Mouse (Mus musculus) frontal cortex, postnatal 14 days (tissue): ENCODE results near the gene Ctnna3.

Experiments used
- DNase-seq, 2 experiments: peaks; one replicate each; pipeline ENCODE4 v3.0.0; 2022; ENCODE audit warnings: low spot score in 2 of 2

Gene Ctnna3

DNA sequence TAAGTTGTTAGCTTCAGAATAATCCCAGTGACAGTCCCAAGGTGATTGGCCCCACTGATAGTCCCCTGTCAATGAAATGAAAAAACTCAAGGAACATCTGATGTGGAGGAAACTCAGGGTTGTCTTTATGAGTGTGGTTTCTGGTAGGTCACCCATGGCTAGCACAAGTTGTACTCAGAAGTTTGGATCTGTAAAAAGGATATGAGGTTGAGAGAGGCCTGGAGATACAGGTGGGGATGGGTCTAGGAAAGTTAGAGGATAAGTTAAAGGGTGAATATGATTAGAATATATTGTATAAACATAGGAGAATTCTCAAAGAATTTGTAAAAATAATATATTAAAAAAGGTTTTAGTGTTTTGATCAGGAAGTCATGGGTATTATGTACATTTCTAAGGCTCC, 497.4 kb downstream of the Ctnna3 start, which contains the start of gene Gm10118:
Gene Gm10118, minus strand, starts transcription at position 101 of the 400 bp plus-strand sequence.
- no peak for DNase-seq

- DNase-seq, result no peak
Observed at GRCm38 (mm10) chr10:63933946-63934345, 504.0 kb downstream of the Ctnna3 start.

- no peak for DNase-seq
Observed at GRCm38 (mm10) chr10:63945534-63945933, 515.6 kb downstream of the Ctnna3 start.

GRCm38 (mm10) chr10:63947266-63947665, 517.4 kb downstream of the Ctnna3 start:
- no peak for DNase-seq

GRCm38 (mm10) chr10:63950867-63951266, 521.0 kb downstream of the Ctnna3 start:
- DNase-seq, result no peak

DNA sequence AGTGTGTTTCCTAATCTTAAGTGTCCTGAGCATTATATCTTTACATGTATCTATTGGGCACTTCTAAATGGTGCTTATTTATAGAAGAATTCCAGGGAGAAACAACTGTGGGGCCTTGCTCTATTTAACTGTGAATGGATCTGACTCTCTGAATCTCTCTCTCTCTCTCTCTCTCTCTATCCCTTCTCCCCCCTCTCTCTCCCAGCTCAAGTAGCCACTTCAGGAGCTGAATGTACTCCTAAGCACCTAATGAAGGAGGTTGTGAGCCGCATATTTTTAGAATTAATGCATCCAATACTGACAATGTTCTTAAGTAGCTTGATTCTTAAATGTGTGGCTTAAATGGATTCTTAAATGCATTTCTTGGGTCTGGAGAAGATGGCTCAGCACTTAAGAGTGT, 521.6 kb downstream of the Ctnna3 start:
- no peak for DNase-seq

GRCm38 (mm10) chr10:63954308-63954930, 524.5 kb downstream of the Ctnna3 start:
- DNase-seq, result peak in 1 of 2 experiments; percentile 7

- no peak for DNase-seq
Observed at GRCm38 (mm10) chr10:63972300-63972699, 542.4 kb downstream of the Ctnna3 start.

- no peak for DNase-seq
Observed at GRCm38 (mm10) chr10:63978101-63978500, 548.2 kb downstream of the Ctnna3 start.

DNA sequence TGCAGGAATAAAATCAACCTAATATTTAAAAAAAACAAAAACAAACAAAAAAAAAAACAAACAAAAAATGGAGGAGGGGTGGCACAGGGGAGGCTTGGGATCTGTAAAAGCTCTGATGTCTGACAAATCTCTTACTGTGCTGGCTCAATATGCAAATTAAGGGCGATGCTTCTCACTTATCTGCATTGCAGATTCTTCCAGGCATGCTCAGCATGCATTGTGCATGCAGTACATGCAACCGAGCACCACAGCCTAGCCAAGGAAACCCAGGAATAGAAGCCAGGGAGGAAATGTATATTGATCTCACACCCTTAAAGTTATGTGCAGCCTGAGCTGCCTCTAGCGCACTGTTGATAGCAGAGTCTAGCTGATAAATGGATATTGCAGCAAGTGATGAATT, 548.6 kb downstream of the Ctnna3 start:
- DNase-seq, result no peak

DNA sequence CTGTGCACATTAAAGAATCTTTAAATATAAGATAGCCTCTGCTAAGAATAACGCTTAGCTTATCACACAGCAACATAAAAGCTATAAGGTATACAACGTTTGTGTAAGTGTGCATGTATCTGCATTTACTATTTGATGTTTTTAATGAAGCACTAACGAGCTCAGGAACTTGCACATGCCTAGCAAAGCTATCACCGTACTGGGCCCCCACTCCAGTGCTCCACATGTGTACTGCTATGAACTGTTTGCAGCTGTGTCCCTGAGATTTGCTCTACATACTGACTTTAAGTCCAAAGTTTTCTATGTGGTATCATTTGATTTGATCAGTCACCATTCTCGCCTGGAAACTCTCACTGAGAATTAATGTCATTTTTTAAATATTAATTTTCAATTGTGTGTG, 549.1 kb downstream of the Ctnna3 start:
- no peak for DNase-seq

- no peak for DNase-seq
Observed at GRCm38 (mm10) chr10:63979410-63979809, 549.5 kb downstream of the Ctnna3 start.

DNA sequence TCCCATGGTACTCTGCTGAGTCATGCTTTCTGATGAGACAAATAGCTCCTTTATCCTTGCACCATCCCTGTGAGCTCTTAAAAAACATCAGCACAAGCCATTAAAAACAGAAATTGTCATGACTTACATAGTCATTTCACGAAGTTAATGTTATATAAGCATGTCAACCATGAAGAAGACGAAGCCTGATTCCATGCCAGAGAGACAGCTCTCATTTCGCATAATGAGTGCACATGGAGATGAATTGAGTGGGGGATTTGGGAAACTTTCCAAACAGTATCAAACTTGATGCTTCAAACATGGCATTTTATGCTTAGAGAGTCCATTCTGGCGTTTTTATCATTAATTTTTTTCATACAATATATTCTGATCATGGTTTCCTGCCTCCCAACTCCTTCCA, 555.7 kb downstream of the Ctnna3 start:
- no peak for DNase-seq

- no peak for DNase-seq
Observed at GRCm38 (mm10) chr10:63994251-63994650, 564.4 kb downstream of the Ctnna3 start.

DNA sequence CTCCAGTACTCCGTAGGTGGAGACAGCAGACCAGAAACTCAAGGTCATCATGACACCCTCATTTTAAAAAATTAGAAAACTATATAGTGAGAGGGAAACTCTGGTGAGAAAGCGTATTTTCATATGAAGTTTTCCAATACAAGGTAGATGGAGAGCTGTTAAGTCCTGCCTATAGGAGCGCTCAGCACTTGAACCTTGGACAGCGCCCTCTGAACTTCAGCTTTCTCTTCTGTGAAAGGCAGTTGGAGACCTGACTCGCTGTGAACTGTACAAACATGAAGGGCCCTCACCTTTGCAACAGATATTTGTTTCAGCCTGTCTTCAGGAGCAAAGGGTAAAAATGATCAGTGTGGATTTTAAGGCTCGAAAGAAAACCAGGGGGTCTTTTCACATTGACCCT, 571.6 kb downstream of the Ctnna3 start:
- no peak for DNase-seq

DNA sequence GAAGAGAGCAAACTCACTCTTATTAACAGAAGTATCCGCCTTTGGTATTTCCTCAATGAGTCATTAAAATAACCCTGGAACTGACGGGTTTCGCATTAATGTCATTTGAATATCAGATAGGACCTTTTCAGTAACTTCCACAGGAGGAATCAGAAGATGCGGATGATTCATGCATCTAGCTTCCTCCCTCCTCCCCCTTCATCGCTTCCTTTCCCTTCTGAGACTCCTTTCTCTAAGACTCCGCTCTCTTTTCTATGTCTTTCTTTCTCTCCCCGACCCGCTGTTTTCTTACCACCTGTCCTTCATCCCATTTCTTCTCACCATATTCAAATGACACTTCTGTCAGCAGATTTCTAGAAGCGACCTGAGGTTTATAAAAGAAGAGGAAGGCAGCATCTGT, 572.1 kb downstream of the Ctnna3 start:
- DNase-seq, result no peak

DNA sequence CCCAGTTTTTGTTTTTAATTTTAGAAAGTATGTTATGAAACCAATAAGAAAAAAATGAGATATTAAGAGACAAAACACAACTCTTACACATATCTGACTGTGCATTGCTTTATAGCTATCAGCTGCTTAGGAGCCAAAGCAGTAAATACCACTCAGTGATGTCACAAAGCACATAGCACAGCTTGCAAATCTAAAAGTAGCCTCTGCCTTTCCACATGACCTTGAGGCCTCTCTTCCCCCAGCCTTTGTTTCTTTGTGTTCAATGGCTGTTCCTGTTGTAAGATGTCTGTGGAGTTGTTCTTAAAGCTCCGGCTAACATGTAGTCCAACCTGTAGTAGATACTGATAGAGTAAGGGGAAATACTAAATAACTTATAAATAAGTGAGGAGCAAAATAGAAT, 590.4 kb downstream of the Ctnna3 start:
- no peak for DNase-seq

DNA sequence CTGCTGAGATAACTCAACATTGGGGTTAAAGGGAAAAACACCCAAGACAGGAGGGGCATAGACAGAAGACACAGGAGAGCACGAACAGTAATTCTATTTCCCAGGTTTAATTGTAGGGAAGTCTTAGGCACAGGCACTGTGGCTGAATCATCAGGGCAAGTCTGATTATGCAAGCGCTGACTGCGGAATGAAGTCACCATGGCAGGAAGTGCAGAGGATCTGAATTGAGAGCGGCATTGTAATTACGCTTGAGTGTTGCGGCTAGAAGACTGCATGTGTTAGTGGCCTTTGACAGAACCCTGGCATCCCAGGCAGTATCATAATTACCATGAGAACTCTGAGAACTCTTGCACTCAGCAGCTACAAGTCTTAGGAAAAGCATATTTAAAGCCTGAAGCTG, 593.4 kb downstream of the Ctnna3 start:
- no peak for DNase-seq

GRCm38 (mm10) chr10:64030901-64031300, 601.0 kb downstream of the Ctnna3 start:
- no peak for DNase-seq

GRCm38 (mm10) chr10:64039760-64040535, 610.0 kb downstream of the Ctnna3 start:
- DNase-seq, result peak in 1 of 2 experiments; percentile 15

DNA sequence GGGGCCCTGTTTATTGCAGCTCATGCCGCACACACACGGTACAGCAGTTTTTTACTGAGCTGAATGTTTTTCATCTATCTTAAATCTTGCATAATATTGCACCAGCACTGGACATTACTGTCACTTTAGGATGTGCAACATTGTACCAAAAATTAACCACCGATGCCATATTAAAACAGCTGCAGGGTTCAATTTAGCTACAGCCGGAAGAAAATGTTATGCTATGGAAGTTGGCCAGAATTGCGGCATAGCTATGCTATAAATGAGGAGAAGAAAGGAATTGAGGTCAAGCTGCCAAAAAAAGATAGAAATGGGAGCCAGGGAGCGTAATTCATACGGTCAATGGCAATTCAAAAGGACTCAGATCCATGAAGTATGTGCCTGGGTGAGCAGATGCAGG, 611.3 kb downstream of the Ctnna3 start:
- no peak for DNase-seq

- no peak for DNase-seq
Observed at GRCm38 (mm10) chr10:64041892-64042291, 612.0 kb downstream of the Ctnna3 start.

DNA sequence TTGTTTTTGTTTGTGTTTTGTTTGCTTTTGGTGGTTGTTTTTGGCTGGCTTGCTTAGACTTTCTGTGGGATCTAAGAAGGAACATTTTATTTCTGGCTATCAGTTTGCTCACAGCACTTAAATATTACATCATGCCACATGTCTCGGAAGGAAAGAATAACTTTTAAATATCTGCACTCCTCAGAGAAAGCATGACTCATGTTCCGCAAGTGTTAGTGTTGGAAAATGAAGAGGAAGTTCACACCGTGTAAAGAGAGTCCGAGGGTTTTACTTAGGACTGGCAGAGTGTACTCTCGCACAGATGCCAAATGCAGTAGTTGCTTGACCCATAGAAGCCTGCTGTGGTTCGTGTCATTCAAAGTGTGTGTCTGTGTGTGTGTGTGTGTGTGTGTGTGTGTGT, 619.3 kb downstream of the Ctnna3 start:
- no peak for DNase-seq
